Mouse (Mus musculus): ENCODE measurements at regions not wholly inside any gene's neighbourhood (a gene's known extent, or its start where the extent isn't known, plus 50 kb on each side); places are given as distances from the start of the nearest gene placed in this dataset.

- TF ChIP-seq CTCF (IDR thresholded peaks at IDR 0.05; ENCODE audit: low read depth) (no peak), EP300 (optimal IDR thresholded peaks at IDR 0.05) (no peak)
These were observed 77.3 kb upstream of the Vmn1r2 start for GRCm38 (mm10) chr4:3089567-3090377.

Measured in stomach, postnatal 0 days (tissue).